Mouse (Mus musculus) adrenal gland, postnatal 10 days (tissue): ENCODE results near the gene Mlh1. TPM values are rescaled to one million over a fixed set of nuclear protein-coding genes. Genes with fewer than 3 reads are reported as not detected.

Experiments used
- DNase-seq: peaks from one replicate; pipeline ENCODE4 v3.0.0; 2021; ENCODE audit warnings: mixed read lengths
- total RNA-seq, 2 experiments: library from RNA; stranded (reverse); gene quantifications; 2 replicates each; pipeline ENCODE4 v1.2.3; 2021

Mlh1 gene
- total RNA-seq, 2 experiments from 2014 or later: 16.3 to 29.2 TPM

DNA sequence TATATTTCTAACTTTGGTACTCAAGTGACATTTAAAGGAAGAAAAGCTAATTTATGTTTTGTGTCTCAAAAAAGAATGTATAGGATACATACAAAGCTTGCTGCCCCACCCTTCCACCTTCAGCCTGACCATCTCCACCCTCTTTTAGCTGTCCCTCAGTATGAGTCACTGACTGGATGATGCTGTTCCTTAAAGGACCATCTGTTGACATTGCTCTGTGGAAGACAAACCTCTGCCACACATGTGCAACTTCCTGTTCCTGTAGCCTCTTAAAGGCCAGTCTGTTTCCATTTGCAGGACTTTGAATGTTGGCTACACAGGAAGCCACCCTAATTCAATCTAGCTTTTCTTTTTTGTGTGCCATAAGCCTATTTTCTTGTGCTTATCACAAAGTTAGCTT lies 55.2 kb downstream of the Mlh1 start:
- no peak for DNase-seq

DNA sequence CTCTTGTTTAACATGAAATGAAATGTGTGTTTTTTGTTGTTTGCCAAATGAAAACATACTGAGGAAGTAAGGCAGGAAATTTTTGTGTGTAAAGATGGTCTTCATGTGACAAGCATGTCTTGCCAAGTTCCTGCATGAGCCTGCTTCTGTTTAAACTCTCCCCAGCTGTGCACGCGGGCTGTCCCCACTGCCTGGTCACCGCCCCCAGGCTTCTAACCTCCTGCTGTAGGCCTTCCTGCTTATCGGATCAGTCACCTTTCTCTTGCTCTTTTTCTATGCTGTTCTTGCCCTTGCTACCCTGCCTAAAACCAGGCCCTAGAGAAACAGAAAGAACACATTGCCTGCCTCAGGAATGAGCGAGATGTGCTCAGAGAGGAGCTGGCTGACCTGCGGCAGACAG lies 58.1 kb downstream of the Mlh1 start:
- peak; percentile 19 for DNase-seq

DNA sequence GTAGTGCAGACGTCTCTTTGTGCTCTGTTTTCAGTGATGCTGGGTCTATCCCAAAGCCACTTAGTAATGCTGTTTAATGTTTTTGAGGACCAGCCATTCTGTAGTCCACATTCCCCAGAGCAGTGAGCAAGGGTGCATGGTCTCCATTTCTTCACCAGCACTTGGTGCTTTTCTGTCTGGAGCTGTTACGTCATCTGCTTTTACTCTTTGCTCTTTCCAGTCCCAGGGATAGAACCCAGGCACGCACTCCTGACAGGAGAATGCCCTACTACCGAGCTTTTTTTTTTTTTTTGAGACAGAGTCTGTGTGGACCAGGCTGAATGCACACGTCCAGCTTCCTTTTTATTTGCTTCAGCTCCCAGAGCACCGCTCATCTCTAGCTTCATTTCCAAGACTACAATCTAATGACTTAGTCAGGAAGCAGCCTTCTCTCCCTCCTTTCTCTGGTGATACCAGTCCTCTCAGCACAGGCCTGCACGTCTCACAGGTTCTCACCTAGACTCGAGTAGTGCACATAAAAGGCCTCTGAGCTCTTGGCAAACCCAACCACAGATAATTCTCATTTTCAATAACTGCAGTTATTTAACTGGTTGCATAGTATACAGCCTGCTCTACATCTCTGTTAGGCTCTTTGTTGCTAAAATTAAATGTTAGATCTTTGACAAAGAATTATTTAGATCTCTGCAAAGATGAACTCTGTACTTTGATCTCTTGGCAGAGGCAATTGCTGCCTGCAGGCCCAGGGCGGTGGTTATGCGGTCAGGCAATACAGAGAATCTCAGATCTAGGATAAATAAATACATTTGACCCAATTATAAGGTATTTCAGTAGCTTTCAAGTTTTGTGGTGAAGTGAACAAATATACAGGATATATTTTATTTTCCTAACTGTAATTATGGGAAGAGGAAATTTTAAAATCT lies 60.2 kb downstream of the Mlh1 start:
- no peak for DNase-seq

DNA sequence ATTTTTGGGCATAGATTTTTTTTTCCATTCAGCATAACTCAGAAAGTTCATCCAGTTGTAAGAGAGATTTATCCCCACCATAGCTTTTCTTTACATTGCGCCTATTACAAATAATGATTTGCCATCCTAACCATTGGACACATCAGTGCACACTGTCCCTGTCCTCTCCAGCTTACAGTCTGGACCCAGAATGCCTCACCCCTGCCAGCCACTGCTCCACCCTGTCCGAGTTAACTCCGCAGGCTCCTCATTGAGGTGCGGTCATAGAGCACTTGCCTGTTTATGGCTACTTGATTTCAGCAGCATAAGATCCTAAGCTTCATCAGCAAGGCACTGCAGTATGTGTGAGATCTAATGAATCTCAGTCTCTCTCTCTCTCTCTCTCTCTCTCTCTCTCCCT lies 61.2 kb downstream of the Mlh1 start:
- DNase-seq: no peak

DNA sequence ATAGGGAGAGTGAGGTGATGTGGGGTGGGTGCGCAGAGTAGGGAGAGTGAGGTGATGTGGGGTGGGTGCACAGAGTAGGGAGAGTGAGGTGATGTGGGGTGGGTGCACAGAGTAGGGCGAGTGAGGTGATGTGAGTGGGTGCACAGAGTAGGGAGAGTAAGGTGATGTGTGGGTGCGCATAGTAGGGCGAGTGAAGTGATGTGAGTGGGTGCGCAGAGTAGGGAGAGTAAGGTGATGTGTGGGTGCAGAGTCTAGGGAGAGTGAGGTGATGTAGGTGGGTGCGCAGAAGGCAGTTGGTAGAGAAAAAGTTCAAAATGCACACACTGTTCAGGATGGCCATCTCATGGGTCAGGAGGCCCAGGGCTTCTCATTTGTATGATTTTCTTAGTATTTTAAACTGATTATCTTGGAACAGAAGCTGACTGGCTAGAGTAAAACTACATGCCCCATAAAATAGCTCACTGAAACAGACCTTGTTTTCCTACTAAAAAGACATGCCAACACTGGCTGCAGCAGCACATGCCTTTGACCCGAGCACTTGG lies 62.4 kb downstream of the Mlh1 start:
- DNase-seq: no peak

DNA sequence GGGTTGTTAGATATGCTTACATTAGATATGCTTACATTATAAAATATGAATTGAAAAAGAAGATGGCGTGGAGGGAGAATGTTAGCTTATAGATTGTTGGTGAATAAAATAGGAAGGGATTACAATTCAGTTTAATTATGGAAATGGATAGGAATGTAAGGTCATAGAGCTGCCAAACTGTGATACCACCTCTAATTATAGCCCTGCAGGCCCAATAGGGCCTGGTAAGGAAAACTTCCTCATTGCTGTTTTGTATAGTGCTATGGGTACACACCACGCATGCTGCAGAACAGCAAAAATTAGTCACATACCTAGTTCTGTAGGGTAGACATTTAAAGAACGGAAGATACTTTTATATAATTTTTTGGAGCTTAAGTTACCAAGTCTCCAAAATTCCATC lies 63.4 kb downstream of the Mlh1 start:
- DNase-seq: no peak

DNA sequence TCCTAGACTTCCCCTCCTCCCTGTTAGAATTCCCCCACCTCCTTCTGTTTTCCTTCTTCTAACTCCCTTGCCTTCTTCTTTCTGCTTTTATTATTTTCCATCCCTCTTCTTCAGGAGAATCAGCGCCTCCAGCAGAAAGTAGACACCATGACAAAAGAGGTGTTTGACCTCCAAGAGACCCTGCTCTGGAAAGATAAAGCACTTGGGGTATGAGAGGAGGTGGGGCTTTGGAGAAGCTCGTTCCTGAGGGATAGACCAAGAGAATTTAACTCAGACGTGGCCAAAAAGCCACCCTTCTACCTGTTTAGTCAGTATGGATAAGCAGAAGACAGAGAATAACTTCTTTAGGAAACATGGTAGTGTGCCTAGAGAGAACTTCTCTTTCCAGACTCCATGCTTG lies 63.9 kb downstream of the Mlh1 start:
- DNase-seq: no peak

DNA sequence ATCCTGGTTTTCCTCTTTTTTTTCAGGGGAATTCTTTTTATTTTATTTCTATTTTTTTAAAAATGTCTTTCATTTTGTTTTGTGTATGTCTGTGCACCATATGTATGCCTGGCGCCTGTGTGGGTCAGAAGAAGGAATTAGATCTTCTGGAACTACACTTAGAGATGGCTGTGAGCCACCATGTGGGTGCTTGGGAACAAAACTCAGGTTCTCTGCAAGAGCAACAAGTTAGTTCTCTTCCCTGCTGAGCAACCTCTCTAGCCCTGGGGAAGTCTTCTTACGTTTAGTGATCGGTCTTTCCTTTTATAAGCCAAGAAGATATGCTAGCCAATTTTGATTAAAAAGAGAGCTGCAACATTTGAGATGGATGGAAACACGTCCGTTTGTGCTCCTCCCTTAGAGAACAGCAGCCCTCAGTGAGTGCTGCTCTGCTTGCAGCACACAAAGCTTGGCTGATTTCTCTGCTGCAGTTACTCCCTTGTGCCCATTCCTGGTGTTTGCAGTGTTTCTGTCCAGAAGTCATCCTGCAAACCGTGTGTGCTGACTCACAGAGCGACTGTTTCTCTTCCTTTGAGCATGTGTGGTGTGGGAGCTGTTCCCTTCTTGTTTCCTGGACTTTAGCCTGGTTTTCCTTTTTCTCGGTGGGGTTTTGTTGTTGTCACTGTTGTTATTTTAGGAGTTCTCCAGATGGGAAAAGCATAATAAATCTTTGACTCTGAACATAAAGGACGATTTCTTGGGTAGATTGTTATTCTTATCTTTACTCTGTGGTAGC lies 66.8 kb downstream of the Mlh1 start:
- DNase-seq: no peak

DNA sequence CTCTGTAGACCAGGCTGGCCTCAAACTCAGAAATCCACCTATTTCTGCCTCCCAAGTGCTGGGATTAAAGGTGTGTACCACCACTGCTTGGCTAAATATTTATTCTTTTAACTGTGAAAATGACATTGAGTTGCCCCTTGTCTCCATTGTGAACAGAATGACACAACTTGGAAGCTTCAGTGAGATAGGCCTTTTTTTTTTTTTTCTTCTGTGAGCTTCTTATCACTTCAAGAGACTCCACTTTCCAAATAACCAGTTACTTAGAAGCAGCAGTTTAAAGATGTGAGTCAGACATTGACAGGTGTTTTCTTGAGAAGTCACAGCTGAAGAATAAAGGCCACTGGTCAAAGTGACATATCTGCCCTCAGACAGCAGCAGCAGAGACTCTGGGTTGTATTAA lies 71.4 kb downstream of the Mlh1 start:
- no peak for DNase-seq

DNA sequence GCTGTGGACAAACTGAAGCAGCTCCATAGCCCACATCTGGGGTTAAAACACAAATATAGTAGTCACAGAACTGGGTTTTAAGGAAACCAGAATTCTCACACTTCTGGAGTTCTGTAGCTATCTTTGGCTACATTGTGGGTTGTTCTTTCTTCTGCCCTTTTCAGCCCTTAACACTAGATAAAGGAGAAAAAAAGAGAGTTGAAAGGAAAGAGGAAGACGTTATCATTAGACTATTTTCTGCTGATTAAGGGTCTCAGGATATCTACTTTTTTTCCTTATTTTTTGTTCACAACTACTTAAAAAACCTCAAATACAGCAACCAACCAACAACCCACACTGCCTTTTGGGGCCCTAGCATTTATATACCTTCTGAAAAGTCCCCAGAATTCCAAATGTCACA lies 73.3 kb downstream of the Mlh1 start:
- no peak for DNase-seq

DNA sequence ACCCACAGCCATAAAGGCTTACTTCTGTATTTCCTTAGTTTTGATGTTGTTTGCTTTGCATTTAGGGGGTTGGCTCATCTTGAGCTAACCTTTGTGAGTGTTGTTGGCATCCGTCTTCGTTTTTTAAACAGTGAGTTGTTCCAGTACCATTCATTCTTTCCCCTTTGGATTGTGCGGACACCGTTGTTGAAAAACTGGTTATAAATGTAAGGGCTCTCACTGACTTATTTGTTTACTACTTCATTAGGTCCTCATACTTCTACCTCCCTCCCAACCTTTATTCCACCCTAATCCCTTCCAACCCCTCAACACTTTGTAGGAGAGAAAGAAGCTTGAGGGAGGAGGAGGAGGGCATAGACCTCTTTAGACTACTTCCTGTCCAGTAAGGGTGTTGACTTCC lies 73.9 kb downstream of the Mlh1 start:
- DNase-seq: no peak

DNA sequence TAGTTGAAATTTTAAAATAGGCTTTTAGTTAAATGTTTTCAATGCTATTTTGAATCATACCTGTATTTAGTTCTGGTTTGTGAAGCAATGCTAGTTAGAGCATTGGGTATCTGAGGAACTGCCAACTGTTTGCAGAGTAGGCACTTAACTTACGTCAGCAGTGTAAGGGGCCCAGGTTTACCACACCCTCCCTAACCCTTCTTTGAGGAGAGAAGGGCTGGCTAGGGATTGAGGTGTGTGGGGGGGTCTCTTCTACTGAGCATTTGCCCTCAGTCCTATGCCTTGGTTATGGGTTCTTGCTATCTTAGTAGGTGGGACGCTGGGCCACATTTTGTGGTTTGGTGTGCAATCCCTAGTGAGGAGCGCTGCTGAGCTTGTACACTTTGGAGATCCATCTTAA lies 74.5 kb downstream of the Mlh1 start:
- DNase-seq: no peak

DNA sequence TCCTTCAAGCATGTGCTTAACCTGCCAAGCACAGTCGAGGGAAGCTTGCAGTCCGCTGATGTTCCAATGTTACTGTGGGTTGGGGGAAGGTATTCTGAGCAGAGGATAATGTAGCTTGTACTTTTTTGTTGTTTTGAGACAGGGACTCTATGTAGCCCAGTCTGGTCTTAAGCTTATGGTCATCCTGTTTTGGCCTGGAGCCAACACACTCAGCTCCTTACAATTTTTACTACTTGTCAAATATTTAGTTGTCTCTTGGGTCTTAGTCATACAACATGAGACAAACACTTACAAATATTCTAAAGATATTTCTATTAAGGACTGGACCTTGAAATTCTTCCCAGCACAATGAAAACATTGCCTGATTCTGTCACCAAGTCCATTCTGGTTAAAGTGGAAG lies 78.4 kb downstream of the Mlh1 start:
- no peak for DNase-seq

DNA sequence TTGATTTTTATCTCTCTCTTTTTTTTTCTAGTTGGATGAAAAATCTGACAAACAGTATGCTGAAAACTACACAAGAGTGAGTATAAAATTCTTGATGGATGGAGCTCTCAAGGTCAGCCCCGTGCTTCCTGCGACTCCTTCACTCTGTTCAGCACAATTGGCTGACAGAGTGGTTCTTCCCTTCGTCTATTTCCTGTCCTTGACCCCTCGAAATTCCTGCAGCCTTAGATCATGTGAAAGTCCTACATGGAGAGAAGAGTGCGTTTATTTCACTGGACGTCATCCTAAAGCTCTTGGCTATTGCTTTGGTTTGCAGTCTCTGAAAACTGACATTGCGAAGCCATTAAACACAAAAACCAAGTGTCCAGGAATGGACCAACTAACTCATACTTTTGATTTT lies 82.9 kb downstream of the Mlh1 start:
- DNase-seq: peak; percentile 30

DNA sequence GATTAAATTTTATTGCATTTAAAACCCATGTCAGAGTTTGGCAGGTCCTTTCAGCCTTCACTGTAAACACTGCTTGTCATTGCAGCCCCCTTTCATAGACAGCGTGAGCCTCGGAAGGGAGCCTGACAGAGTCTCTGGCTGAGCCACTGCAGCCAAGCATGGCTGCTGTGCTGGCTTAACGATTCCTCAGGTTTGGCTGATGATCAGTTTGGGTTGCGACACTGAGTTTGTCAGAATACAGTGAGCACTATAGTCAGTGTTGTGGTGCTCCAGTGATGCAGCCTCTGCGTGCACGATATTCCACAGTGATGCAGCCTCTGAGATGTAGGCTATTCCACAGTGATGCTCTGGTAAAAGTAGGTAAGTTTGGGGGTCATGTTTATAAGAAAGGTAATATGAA lies 84.7 kb downstream of the Mlh1 start:
- DNase-seq: no peak

DNA sequence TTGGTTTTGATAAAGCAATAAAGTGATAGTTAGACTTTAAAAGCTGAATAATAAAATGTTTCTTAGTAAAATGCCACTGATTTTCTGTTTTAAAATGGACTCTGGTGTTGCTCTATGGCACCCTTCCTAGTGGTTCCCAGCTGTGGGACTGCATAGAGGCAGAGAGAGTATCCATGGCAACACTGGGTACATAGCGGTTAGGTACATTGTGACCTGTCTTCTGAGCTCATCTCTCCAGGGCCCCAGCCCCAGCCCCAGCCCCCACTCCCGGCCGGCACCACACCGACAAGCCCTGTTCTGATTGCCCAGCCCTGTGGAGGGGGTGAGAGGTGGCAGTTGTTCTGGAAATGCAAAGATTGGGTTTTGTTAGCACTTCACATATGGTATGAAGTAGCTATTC lies 86.7 kb downstream of the Mlh1 start:
- no peak for DNase-seq

DNA sequence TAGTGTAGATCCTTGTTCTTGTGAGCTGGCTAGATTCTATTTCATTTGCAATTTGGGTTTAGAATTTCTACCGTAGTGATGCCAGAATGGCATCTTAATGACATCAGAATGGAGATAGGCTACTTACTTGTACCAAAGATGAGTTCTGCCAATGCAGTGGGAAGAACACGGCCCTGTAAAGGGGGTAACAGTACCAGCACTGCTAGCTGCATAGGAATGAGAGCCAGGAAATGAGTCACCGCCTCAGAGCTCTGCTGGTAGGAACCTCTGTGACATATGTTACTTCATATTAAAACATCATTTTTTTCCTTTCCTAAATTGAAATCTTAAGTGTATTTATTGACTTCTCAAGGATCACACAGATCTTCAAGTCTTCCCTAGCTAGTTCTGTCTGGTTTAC lies 89.4 kb downstream of the Mlh1 start:
- DNase-seq: no peak

DNA sequence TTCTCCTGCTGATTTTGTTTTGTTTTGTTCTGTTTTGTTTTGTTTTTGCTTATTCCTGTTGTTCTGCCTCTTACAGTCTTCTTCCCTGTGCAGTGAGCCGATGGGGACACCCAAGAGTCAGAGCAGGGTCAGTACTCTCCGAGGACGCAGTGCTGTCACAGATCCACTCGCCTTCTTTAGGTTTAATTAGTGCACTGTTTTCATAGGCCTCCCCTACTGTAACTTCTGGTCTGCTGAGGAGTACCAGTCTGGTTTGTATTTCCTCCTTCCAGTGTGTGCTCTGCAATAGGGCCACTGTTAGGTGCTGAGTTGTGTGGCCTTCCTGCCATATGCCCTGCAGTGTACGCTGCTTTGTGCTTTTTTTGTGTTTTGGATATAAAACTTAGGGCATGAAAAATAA lies 92.6 kb downstream of the Mlh1 start:
- DNase-seq: no peak

Other genes starting within 250 kb of the Mlh1 start
- 1 to 10 TPM; 3.4 to 4.8 TPM for gene Ccrl2, start 214.3 kb downstream of the Mlh1 start, total RNA-seq
- 10 to 100 TPM; 41.7 to 50.1 TPM for gene Lrrfip2, start 154.2 kb downstream of the Mlh1 start, total RNA-seq
- 10 to 100 TPM; 32.8 to 40.6 TPM for gene Epm2aip1, start 138 bp upstream of the Mlh1 start, total RNA-seq
- gene Trank1, start 39.9 kb upstream of the Mlh1 start, total RNA-seq: 10 to 100 TPM; 44.7 to 51.7 TPM
- 1 to 10 TPM; 1.3 to 1.7 TPM for gene Dclk3, start 167.3 kb upstream of the Mlh1 start, total RNA-seq